Mouse (Mus musculus): Measurements from ENCODE around the gene Golga4. TPM values are rescaled to one million over a fixed set of nuclear protein-coding genes. Genes with fewer than 3 reads are reported as not detected.

Golga4 gene
- polyA plus RNA-seq, 1 experiment, result 47.1 TPM

DNA sequence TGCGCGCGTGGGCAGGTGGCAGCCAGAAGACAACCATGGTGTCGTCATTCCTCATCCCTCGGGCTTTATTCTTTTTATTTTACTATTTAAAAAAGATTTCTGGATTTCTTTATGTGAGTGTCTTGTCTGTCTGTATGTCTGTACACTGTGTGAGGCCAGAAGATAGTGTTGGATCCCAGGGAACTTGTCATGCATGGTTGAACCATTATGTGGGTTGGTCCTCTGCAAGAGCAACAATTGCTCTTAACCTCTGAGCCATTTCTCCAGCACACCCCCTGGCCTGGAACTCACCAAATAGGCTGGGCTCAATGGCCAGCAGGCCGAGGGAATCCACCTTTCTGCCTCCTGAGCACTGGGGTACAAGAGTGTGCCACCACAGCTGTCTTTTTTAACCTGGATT lies 1.5 kb downstream of the Golga4 start:
- Histone ChIP-seq H3K4me1 (ENCODE audit: control insufficient read depth, insufficient read depth, low read length) (no peaks in the 10 kb centered on the region), H3K4me3 (replicated peaks; ENCODE audit: control insufficient read depth, low read depth, low read length) (no peak overlapping the region), H3K27ac (ENCODE audit: control insufficient read depth, insufficient read depth, low read depth, low read length, poor library complexity) (no peak overlapping the region)
- no peak for TF ChIP-seq CTCF (IDR thresholded peaks at IDR 0.05; ENCODE audit: control insufficient read depth, insufficient read depth, low read length)
- no peak for TF ChIP-seq POLR2A (IDR thresholded peaks at IDR 0.05; ENCODE audit: borderline replicate concordance, control insufficient read depth, low read depth, low read length)
- WGBS, result 76% methylated on average over 6 of the region's 6 CpGs

DNA sequence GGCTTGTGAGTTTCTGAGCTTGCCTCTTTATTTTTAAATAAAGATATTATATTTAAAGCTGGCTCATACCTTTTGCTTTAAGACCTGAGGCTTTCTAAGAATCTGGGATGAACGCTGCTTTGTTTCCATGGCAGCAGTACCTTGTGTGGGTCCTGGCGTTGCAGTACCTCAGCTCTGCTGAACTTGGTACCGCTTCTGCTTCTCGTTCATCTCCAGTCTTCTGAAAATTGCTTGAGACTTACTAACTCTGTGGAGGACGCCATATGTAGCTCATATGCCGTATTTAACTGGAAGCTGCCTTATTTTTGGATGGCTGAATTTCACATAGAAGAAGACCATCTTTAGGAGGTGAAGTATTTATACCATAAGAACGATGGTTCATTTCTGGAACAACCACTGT lies 2.5 kb downstream of the Golga4 start:
- Histone ChIP-seq H3K4me3 (replicated peaks; ENCODE audit: control insufficient read depth, low read depth, low read length) (no peak overlapping the region), H3K4me1 (ENCODE audit: control insufficient read depth, insufficient read depth, low read length) (no peaks in the 10 kb centered on the region), H3K27ac (ENCODE audit: control insufficient read depth, insufficient read depth, low read depth, low read length, poor library complexity) (no peak overlapping the region)
- WGBS, result 87% methylated on average over 7 of the region's 7 CpGs
- TF ChIP-seq POLR2A (IDR thresholded peaks at IDR 0.05; ENCODE audit: borderline replicate concordance, control insufficient read depth, low read depth, low read length) (no peak), CTCF (IDR thresholded peaks at IDR 0.05; ENCODE audit: control insufficient read depth, insufficient read depth, low read length) (no peak)

DNA sequence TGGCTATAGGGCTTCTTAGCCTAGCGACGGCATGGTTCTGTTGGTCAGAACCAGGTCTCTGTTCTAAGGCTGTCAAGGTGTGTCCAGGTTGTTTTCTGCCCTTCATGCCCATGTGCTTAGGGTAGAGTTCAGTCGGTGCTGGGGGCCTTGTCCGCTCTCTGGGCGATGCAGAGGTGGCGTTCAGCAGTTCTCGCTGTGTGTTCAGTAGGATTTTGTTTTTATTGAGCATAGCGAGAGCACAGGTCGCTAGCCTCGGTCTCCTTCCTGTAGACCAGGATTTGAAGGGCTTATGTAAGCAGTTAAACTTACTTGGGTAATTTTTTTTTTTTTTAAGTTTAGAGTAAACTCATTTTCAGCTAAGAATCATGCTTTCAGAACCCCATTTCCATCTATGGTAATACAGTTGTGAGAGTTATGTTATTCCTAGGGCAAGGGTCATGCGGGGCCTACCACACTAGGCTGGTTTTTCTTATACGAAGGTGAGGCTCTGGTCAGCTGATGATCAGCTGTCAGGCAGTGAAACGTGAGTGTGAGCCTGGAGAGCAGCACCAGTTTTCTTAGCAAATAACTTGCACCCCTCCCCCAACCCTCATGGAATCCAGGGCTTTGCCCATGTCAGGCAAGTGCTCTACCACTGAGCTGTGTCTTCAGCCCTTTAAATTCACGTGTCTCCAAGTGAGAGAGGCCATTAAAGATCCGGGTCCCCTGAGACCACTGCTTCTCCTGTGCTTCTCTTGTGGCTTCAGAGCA lies 5.0 kb downstream of the Golga4 start:
- TF ChIP-seq CTCF (IDR thresholded peaks at IDR 0.05; ENCODE audit: control insufficient read depth, insufficient read depth, low read length) (no peak), POLR2A (IDR thresholded peaks at IDR 0.05; ENCODE audit: borderline replicate concordance, control insufficient read depth, low read depth, low read length) (no peak)
- no peak overlapping the region for H3K4me3 ChIP-seq (replicated peaks; ENCODE audit: control insufficient read depth, low read depth, low read length)
- H3K27ac ChIP-seq (ENCODE audit: control insufficient read depth, insufficient read depth, low read depth, low read length, poor library complexity), result no peak overlapping the region
- WGBS, result 85% methylated on average over 15 of the region's 15 CpGs
- no peaks in the 10 kb centered on the region; the same call in 1 of the 2 replicates for H3K4me1 ChIP-seq (ENCODE audit: control insufficient read depth, insufficient read depth, low read length)

- Histone ChIP-seq H3K27ac (ENCODE audit: control insufficient read depth, insufficient read depth, low read depth, low read length, poor library complexity) (no peak overlapping the region), H3K4me1 (ENCODE audit: control insufficient read depth, insufficient read depth, low read length) (no peaks in the 10 kb centered on the region; the same call in 1 of the 2 replicates), H3K4me3 (replicated peaks; ENCODE audit: control insufficient read depth, low read depth, low read length) (no peak overlapping the region)
- WGBS, result 35% methylated on average over 3 of the region's 3 CpGs
- TF ChIP-seq POLR2A (IDR thresholded peaks at IDR 0.05; ENCODE audit: borderline replicate concordance, control insufficient read depth, low read depth, low read length) (no peak), CTCF (IDR thresholded peaks at IDR 0.05; ENCODE audit: control insufficient read depth, insufficient read depth, low read length) (no peak)
These were observed 6.7 kb downstream of the Golga4 start for GRCm38 (mm10) chr9:118512681-118513233.

- 80% methylated on average over 6 of the region's 6 CpGs for WGBS
- H3K27ac ChIP-seq (ENCODE audit: control insufficient read depth, insufficient read depth, low read depth, low read length, poor library complexity), result no peak overlapping the region
- no peaks in the 10 kb centered on the region; the same call in 1 of the 2 replicates for H3K4me1 ChIP-seq (ENCODE audit: control insufficient read depth, insufficient read depth, low read length)
- H3K4me3 ChIP-seq (replicated peaks; ENCODE audit: control insufficient read depth, low read depth, low read length), result no peak overlapping the region
- TF ChIP-seq POLR2A (IDR thresholded peaks at IDR 0.05; ENCODE audit: borderline replicate concordance, control insufficient read depth, low read depth, low read length) (no peak), CTCF (IDR thresholded peaks at IDR 0.05; ENCODE audit: control insufficient read depth, insufficient read depth, low read length) (no peak)
These were observed 9.4 kb downstream of the Golga4 start for GRCm38 (mm10) chr9:118515476-118515875.

DNA sequence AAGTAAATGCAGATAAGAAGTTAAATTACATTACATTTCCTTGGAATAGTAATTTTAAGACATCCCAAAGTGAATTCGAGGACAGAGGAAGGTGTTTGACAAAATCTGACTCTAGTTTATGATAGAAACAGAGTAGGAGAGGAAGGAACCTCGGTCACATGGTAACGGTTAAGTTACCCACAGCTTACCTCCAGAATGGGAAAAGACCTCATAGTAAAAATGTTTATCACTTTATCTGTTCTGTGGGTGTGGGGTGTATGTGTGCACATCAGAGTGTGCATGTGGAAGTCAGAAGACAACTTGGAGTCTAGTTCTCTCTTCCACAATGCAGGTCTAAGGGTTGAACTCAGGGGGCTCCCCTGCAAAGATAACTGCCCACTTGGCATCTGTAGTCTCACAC lies 10.1 kb downstream of the Golga4 start:
- Histone ChIP-seq H3K27ac (ENCODE audit: control insufficient read depth, insufficient read depth, low read depth, low read length, poor library complexity) (no peak overlapping the region), H3K4me1 (ENCODE audit: control insufficient read depth, insufficient read depth, low read length) (no peaks in the 10 kb centered on the region; the same call in 1 of the 2 replicates), H3K4me3 (replicated peaks; ENCODE audit: control insufficient read depth, low read depth, low read length) (no peak overlapping the region)
- TF ChIP-seq POLR2A (IDR thresholded peaks at IDR 0.05; ENCODE audit: borderline replicate concordance, control insufficient read depth, low read depth, low read length) (no peak), CTCF (IDR thresholded peaks at IDR 0.05; ENCODE audit: control insufficient read depth, insufficient read depth, low read length) (no peak)
- WGBS, result 29% methylated on average over 3 of the region's 3 CpGs

- Histone ChIP-seq H3K4me3 (replicated peaks; ENCODE audit: control insufficient read depth, low read depth, low read length) (no peak overlapping the region), H3K4me1 (ENCODE audit: control insufficient read depth, insufficient read depth, low read length) (no peaks in the 10 kb centered on the region; the same call in 1 of the 2 replicates), H3K27ac (ENCODE audit: control insufficient read depth, insufficient read depth, low read depth, low read length, poor library complexity) (no peak overlapping the region)
- WGBS, result 86% methylated on average over 7 of the region's 8 CpGs
- no peak for TF ChIP-seq POLR2A (IDR thresholded peaks at IDR 0.05; ENCODE audit: borderline replicate concordance, control insufficient read depth, low read depth, low read length)
- TF ChIP-seq CTCF (IDR thresholded peaks at IDR 0.05; ENCODE audit: control insufficient read depth, insufficient read depth, low read length), result no peak
These were observed 11.6 kb downstream of the Golga4 start for GRCm38 (mm10) chr9:118517619-118518018.

GRCm38 (mm10) chr9:118519101-118519500 lies 13.0 kb downstream of the Golga4 start:
- H3K4me3 ChIP-seq (replicated peaks; ENCODE audit: control insufficient read depth, low read depth, low read length), result no peak overlapping the region
- 80% methylated on average over 8 of the region's 8 CpGs for WGBS
- no peak overlapping the region for H3K27ac ChIP-seq (ENCODE audit: control insufficient read depth, insufficient read depth, low read depth, low read length, poor library complexity)
- no peaks in the 10 kb centered on the region; the same call in 1 of the 2 replicates for H3K4me1 ChIP-seq (ENCODE audit: control insufficient read depth, insufficient read depth, low read length)
- no peak for TF ChIP-seq CTCF (IDR thresholded peaks at IDR 0.05; ENCODE audit: control insufficient read depth, insufficient read depth, low read length)
- no peak for TF ChIP-seq POLR2A (IDR thresholded peaks at IDR 0.05; ENCODE audit: borderline replicate concordance, control insufficient read depth, low read depth, low read length)
